Comparison of ENCODE assay signal across 9 mouse cellular contexts in genomic region chr4:95924210-95925184, GRCm38 (mm10). TPM values are rescaled to one million over a fixed set of nuclear protein-coding genes. Genes with fewer than 3 reads are reported as not detected.
A peak's percentile ranks its signal among the peaks of the same experiment; 100 is the strongest.
DNase-seq lines count a peak whose midpoint lies in the region; ATAC-seq and TF ChIP-seq lines count a peak whose summit lies in the region.
"Had no signal": no experiment of that assay in that cellular context is flagged by ENCODE, and none has a peak within 500 bp of the region (broad histone marks: within the 10 kb centered on the region; RNA-seq: fewer than 3 reads in every experiment).

No protein-coding gene starts in this region.

- DNase-seq in MEL (ENCODE audit: low read depth, low spot score), result peak; percentile 23
- DNase-seq in cerebellum, adult 11 months, result peak; percentile 34
- DNase-seq in forebrain, postnatal 0 days, result peak; percentile 90
- DNase-seq in hindbrain, embryonic 10.5 days (ENCODE audit: low spot score), result peak; percentile 79
- peak; percentile 53 to 84 for DNase-seq in layer of hippocampus, adult 8-10 months (ENCODE audit: low spot score in 2 of 2)
- peak; percentile 84 for DNase-seq in lung, postnatal 10 days
- peak; percentile 64 for DNase-seq in ovary, postnatal 36 days (ENCODE audit: low spot score)
- peak; percentile 33 to 72 for DNase-seq in thymus, postnatal 10 days (ENCODE audit: low spot score in 2 of 2)

- no peaks in the 10 kb centered on the region for H3K36me3 ChIP-seq in MEL (ENCODE audit: control insufficient read depth in 1 of 2, insufficient read depth in 2 of 2, low read length in 2 of 2)
- H3K36me3 ChIP-seq in forebrain, postnatal 0 days (ENCODE audit: insufficient read depth), result no peaks in the 10 kb centered on the region
- no peaks in the 10 kb centered on the region for H3K36me3 ChIP-seq in hindbrain, embryonic 10.5 days
- H3K36me3 ChIP-seq: limb, embryonic 12.5 days had no signal

- no peaks in the 10 kb centered on the region for H3K27me3 ChIP-seq in MEL (ENCODE audit: control insufficient read depth in 1 of 2, insufficient read depth in 2 of 2, low read length in 2 of 2)
- H3K27me3 ChIP-seq in forebrain, postnatal 0 days (ENCODE audit: insufficient read depth, low read length), result no peaks in the 10 kb centered on the region
- no peaks in the 10 kb centered on the region for H3K27me3 ChIP-seq in hindbrain, embryonic 10.5 days (ENCODE audit: insufficient read depth, poor library complexity, severe bottlenecking)

- H3K27ac ChIP-seq in MEL (ENCODE audit: control insufficient read depth, low read depth, low read length), result no peak overlapping the region
- H3K27ac ChIP-seq in forebrain, postnatal 0 days (ENCODE audit: low read depth, low read length), result no peak overlapping the region
- H3K27ac ChIP-seq in hindbrain, embryonic 10.5 days, result no peak overlapping the region
- H3K27ac ChIP-seq: limb, embryonic 12.5 days had no signal

- H3K4me3 ChIP-seq in MEL (ENCODE audit: control insufficient read depth in 1 of 2, insufficient read depth in 1 of 2, low read depth in 2 of 2, low read length in 2 of 2), result no peak overlapping the region
- no peak overlapping the region for H3K4me3 ChIP-seq in forebrain, postnatal 0 days (ENCODE audit: low read depth, low read length)
- H3K4me3 ChIP-seq in hindbrain, embryonic 10.5 days, result no peak overlapping the region
- H3K4me3 ChIP-seq: limb, embryonic 12.5 days had no signal

- ATAC-seq in forebrain, postnatal 0 days, result peak; percentile 82

- no peak for TF ChIP-seq POLR2A in MEL (IDR thresholded peaks at IDR 0.05; ENCODE audit: control insufficient read depth in 1 of 2, insufficient read depth in 1 of 2, low read depth in 1 of 2, low read length in 2 of 2, poor library complexity in 1 of 2)

- TF ChIP-seq CTCF in MEL (IDR thresholded peaks at IDR 0.05 in 2 of 3, conservative IDR thresholded peaks at IDR 0.05 in 1 of 3; ENCODE audit: control insufficient read depth in 1 of 3, insufficient read depth in 1 of 3, low read depth in 2 of 3, low read length in 3 of 3, poor library complexity in 1 of 3, severe bottlenecking in 1 of 3), result peak in 2 of 3 experiments; percentile 34 to 55; a peak in 4 of 6 replicates
- peak; percentile 93 for TF ChIP-seq CTCF in forebrain, postnatal 0 days (IDR thresholded peaks at IDR 0.05; ENCODE audit: low read depth)

- H3K4me1 ChIP-seq in MEL (ENCODE audit: control insufficient read depth in 1 of 2, insufficient read depth in 2 of 2, low read length in 2 of 2), result no peaks in the 10 kb centered on the region
- H3K4me1 ChIP-seq in forebrain, postnatal 0 days (ENCODE audit: insufficient read depth), result no peaks in the 10 kb centered on the region
- H3K4me1 ChIP-seq in hindbrain, embryonic 10.5 days (replicated peaks), result no peaks in the 10 kb centered on the region

- 0 out of 2 replicates have a peak overlapping the region, but pooled peaks have one; percentile 8 for H3K4me2 ChIP-seq in forebrain, postnatal 0 days (ENCODE audit: low read depth)
- H3K4me2 ChIP-seq: limb, embryonic 12.5 days had no signal

- no peak for TF ChIP-seq EP300 in MEL (IDR thresholded peaks at IDR 0.05; ENCODE audit: low read depth in 1 of 2, low read length in 2 of 2)

- no peaks in the 10 kb centered on the region for H3K9me3 ChIP-seq in MEL (replicated peaks; ENCODE audit: insufficient read depth, low read length)
- H3K9me3 ChIP-seq in forebrain, postnatal 0 days (ENCODE audit: low read length), result no peaks in the 10 kb centered on the region
- no peaks in the 10 kb centered on the region for H3K9me3 ChIP-seq in hindbrain, embryonic 10.5 days
- H3K9me3 ChIP-seq: limb, embryonic 12.5 days had no signal

- H3K79me2 ChIP-seq in MEL (ENCODE audit: control insufficient read depth, insufficient read depth, low read length, poor library complexity), result no peaks in the 10 kb centered on the region

- H3K9ac ChIP-seq in MEL (ENCODE audit: control insufficient read depth, low read depth, low read length, poor library complexity, severe bottlenecking), result no peak overlapping the region
- H3K9ac ChIP-seq in forebrain, postnatal 0 days, result no peak overlapping the region
- H3K9ac ChIP-seq: limb, embryonic 12.5 days had no signal

- WGBS in forebrain, postnatal 0 days, result 9% methylated on average over 7 of the region's 7 CpGs
- 17% methylated on average over 7 of the region's 7 CpGs for WGBS in hindbrain, embryonic 10.5 days

- peak; percentile 45 for TF ChIP-seq RAD21 in MEL (IDR thresholded peaks at IDR 0.05; ENCODE audit: low read depth, low read length)

TF ChIP-seq in MEL, 35 proteins besides CTCF, POLR2A, EP300 and RAD21:
- no peak for TF ChIP-seq SIN3A (IDR thresholded peaks at IDR 0.05; ENCODE audit: low read length)
- TF ChIP-seq SMC3 (IDR thresholded peaks at IDR 0.05; ENCODE audit: low read depth, low read length), result peak; percentile 32

RNA-seq across cellular contexts. Expression of gene Hook1, which starts 42.5 kb away (rescaled TPM):
- total RNA-seq in MEL (2012; rRNA removed), result not detected in 2 replicates
- polyA plus RNA-seq in MEL (2012; ENCODE audit: insufficient read depth in 1 of 2, insufficient read length in 2 of 2, low read depth in 1 of 2, low replicate concordance in 2 of 2, missing spikeins in 1 of 2), result not detected
- total RNA-seq in forebrain, postnatal 0 days (2014; rRNA removed), result 52.2 and 75.7 TPM in 2 replicates
- polyA plus RNA-seq in forebrain, postnatal 0 days (2015; fragmentation: Nextera tagmentation; extraction: Ambion mirVana), result 30.4 and 44.0 TPM in 2 replicates
- 14.4 and 17.3 TPM in 2 replicates for polyA plus RNA-seq in hindbrain, embryonic 10.5 days (2016; fragmentation: Nextera tagmentation; extraction: Ambion mirVana)
- 10 to 100 TPM; 58.7 to 73.1 (median 64.3) TPM for total RNA-seq in layer of hippocampus, adult 8-10 months (2022)

Comparison
In these comparisons a context has a peak if more than half of its experiments do, and no peak if none do; other contexts are left out.
1. DNase-seq: peak in every context shown above with its lines; median percentile 90 in forebrain, postnatal 0 days; 84 in lung, postnatal 10 days; 79 in hindbrain, embryonic 10.5 days; 68 in layer of hippocampus, adult 8-10 months; 64 in ovary, postnatal 36 days; 52 in thymus, postnatal 10 days; 34 in cerebellum, adult 11 months; 23 in MEL.
2. RNA of gene Hook1, which starts 42.5 kb away (total RNA-seq): 52.2 to 75.7 TPM in forebrain, postnatal 0 days and 58.7 to 73.1 TPM in layer of hippocampus, adult 8-10 months; not detected in MEL; every median in the first group is over 10 times any median in the second.